Comparison of ENCODE assay signal across 9 mouse cellular contexts in the genomic region with DNA sequence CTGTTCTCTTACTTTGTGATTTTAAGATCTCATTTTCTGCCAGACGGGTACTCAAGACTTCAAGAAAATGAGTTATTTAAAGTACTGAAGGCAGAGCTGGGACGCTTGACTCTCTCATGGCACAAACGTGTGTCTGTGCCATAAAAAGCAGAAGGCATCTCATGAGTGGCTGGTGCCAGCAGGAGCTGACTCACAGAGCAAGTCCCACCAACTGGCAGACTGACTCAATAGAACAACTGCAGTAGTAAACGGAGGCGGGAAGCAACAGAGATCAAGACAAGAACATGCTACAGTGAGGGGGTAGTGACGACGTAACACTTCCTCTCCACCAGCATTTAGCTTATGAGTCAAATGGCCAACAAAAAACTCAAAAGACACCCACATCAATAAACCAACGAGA. TPM values are rescaled to one million over a fixed set of nuclear protein-coding genes. Genes with fewer than 3 reads are reported as not detected.
DNase-seq lines count a peak whose midpoint lies in the region; ATAC-seq and TF ChIP-seq lines count a peak whose summit lies in the region.
"Had no signal": no experiment of that assay in that cellular context is flagged by ENCODE, and none has a peak within 500 bp of the region (broad histone marks: within the 10 kb centered on the region; RNA-seq: fewer than 3 reads in every experiment).

No protein-coding gene starts in this region.

- 59% methylated on average over 8 of the region's 8 CpGs for WGBS in kidney, embryonic 16.5 days

- H3K4me2 ChIP-seq in kidney, embryonic 16.5 days (replicated peaks; ENCODE audit: low read depth, low read length): no peak overlapping the region
- H3K4me2 ChIP-seq: heart, embryonic 13.5 days had no signal

- TF ChIP-seq POLR2A in brain, embryonic 14.5 days (IDR thresholded peaks at IDR 0.05; ENCODE audit: borderline replicate concordance, extremely low read depth, insufficient read depth, insufficient read length, poor library complexity, severe bottlenecking): no peak

- intact Hi-C loops in heart, postnatal 36 days (cut with DNase I): loop anchor here (1.0 kb wide), 1 partner anchor 165 kb away; no protein-coding TSS in a partner anchor

- no peaks in the 10 kb centered on the region for H3K27me3 ChIP-seq in kidney, embryonic 16.5 days (ENCODE audit: insufficient read depth, low read length)
- H3K27me3 ChIP-seq: heart, embryonic 13.5 days had no signal

- no peaks in the 10 kb centered on the region for H3K9me3 ChIP-seq in kidney, embryonic 16.5 days (ENCODE audit: low read length)
- H3K9me3 ChIP-seq: heart, embryonic 13.5 days had no signal

- peak overlapping the region; percentile 30; the same call in 1 of the 2 replicates for H3K27ac ChIP-seq in kidney, embryonic 16.5 days (ENCODE audit: low read length)
- H3K27ac ChIP-seq: heart, embryonic 13.5 days had no signal

- peaks cover 23% of the 10 kb centered on the region for H3K4me1 ChIP-seq in kidney, embryonic 16.5 days (ENCODE audit: insufficient read depth, low read length)

- no peaks in the 10 kb centered on the region for H3K36me3 ChIP-seq in kidney, embryonic 16.5 days (ENCODE audit: insufficient read depth, low read length)
- H3K36me3 ChIP-seq: heart, embryonic 13.5 days had no signal

- no peak for DNase-seq in kidney, postnatal 10 days
- peak; percentile 67 for DNase-seq in brain, embryonic 14.5 days (ENCODE audit: low read depth)
- peak; percentile 70 for DNase-seq in layer of hippocampus, adult 9-10 months (ENCODE audit: low spot score)
- peak; percentile 52 for DNase-seq in skeletal muscle tissue, adult 2 months (ENCODE audit: low read depth, low spot score)
- DNase-seq in ovary, postnatal 14 days (ENCODE audit: low spot score): no peak
- DNase-seq in heart, postnatal 36 days: no peak
- DNase-seq: lung, adult 18-20 months had no signal

- H3K4me3 ChIP-seq in kidney, embryonic 16.5 days (ENCODE audit: low read length): no peak overlapping the region
- H3K4me3 ChIP-seq: heart, embryonic 13.5 days had no signal

- H3K9ac ChIP-seq in kidney, embryonic 16.5 days (replicated peaks; ENCODE audit: low read length): no peak overlapping the region
- H3K9ac ChIP-seq: heart, embryonic 13.5 days had no signal

- TF ChIP-seq CTCF in brain, embryonic 14.5 days (IDR thresholded peaks at IDR 0.05; ENCODE audit: borderline replicate concordance, extremely low read depth, insufficient read depth, insufficient read length): no peak

- no peak for ATAC-seq in kidney, embryonic 16.5 days (ENCODE audit: low FRiP score, low TSS enrichment)

RNA-seq across cellular contexts. Expression of a gene that starts 12.8 kb away (rescaled TPM):
- polyA plus RNA-seq in kidney, embryonic 16.5 days (2015; fragmentation: Nextera tagmentation; extraction: Ambion mirVana): 51.4 and 71.6 TPM in 2 replicates
- 22.9 and 30.1 TPM in 2 replicates for polyA plus RNA-seq in brain, embryonic 14.5 days (2012; rRNA removed)
- total RNA-seq in heart, postnatal 36 days (2021): 1 to 10 TPM; 6.9 to 7.2 TPM

RNA-seq across cellular contexts. Expression of a gene that starts 13.1 kb away (rescaled TPM):
- polyA plus RNA-seq in kidney, embryonic 16.5 days (2015; fragmentation: Nextera tagmentation; extraction: Ambion mirVana): 0.95 and 0.99 TPM in 2 replicates
- 0.49 and 0.55 TPM in 2 replicates for polyA plus RNA-seq in brain, embryonic 14.5 days (2012; rRNA removed)
- total RNA-seq in heart, postnatal 36 days (2021): under 1 TPM; 0.79 to 0.97 TPM

Comparison
In these comparisons a context has a peak if more than half of its experiments do, and no peak if none do; other contexts are left out.
1. DNase-seq: peak in brain, embryonic 14.5 days (single experiment), layer of hippocampus, adult 9-10 months (single experiment) and skeletal muscle tissue, adult 2 months (single experiment); none in kidney, postnatal 10 days (single experiment), ovary, postnatal 14 days (single experiment) and heart, postnatal 36 days (0 of 2).